Mouse (Mus musculus): ENCODE data around the gene Rps21.

Gene Rps21

GRCm38 (mm10) chr2:180257001-180257521 is at the start of gene Rps21:
Gene Rps21, plus strand, starts transcription at chr2:180257377.
- peak; percentile 96 for DNase-seq (ENCODE audit: low spot score)

GRCm38 (mm10) chr2:180207840-180208239 is 49.3 kb upstream of the Rps21 start:
- no peak for DNase-seq (ENCODE audit: low spot score)

DNA sequence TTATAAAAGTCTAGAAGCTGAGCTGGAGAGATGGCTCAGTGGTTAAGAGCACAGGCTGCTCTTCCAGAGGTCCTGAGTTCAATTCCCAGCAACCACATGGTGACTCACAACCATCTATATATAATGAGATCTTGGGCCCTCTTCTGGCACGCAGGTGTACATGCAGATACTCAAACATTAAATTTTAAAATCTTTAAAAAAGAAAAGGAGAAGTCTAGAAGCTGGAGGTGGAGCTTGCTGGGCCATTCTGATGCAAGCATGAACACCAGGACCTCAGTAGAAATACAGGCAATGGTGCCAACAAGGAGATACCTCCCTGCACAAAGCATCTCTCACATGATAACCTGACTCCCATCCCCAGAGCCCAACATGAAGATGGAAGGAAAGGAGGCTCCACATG is 48.2 kb upstream of the Rps21 start:
- no peak for DNase-seq (ENCODE audit: low spot score)

DNA sequence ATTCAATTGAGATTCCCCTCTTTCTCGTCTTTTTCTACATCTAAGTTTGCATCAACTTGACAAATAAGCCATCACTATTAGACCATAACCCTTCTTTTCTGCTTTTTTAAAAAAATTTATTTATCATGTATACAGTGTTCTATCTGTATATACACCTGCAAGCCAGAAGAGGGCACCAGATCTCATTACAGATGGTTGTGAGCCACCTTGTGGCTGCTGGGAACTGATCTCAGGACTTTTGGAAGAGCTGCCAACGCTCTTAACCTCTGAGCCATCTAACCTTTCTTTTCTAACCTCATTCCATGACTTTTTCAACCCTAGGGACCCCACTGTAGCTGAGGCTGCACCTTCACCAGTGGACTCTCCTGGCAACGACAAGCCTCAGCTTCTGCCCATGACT is 44.9 kb upstream of the Rps21 start:
- DNase-seq (ENCODE audit: low spot score), result no peak

- DNase-seq (ENCODE audit: low spot score), result no peak
Measured at GRCm38 (mm10) chr2:180214352-180214978, 42.7 kb upstream of the Rps21 start.

DNA sequence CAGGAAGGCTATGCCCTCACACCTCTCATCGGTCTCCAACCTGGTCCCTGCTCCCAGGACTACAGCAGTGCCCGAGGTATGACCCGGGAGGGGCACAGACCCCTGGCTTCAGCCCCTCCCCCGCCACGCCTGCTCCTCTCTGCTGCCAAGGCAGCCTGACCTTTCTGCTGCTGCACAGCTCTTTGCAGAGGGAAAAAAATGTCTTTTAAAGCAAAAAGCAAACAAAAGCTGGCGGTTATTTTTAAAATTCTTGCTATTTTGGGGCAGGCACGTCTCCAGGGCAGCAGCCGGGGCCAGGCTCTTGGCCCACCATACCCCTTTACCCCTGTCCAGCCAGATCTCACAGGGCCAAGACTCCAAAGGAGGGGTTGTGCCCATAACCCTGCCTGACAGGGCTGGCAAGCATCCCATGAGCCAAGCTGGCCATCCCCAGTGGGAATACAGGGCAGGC is 42.1 kb upstream of the Rps21 start:
- no peak for DNase-seq (ENCODE audit: low spot score)

GRCm38 (mm10) chr2:180215951-180216350 is 41.2 kb upstream of the Rps21 start:
- no peak for DNase-seq (ENCODE audit: low spot score)

- DNase-seq (ENCODE audit: low spot score), result no peak
Measured at GRCm38 (mm10) chr2:180216921-180217320, 40.3 kb upstream of the Rps21 start.

GRCm38 (mm10) chr2:180217587-180217986 is 39.6 kb upstream of the Rps21 start:
- DNase-seq (ENCODE audit: low spot score), result no peak

- DNase-seq (ENCODE audit: low spot score), result no peak
Measured at GRCm38 (mm10) chr2:180218241-180218640, 38.9 kb upstream of the Rps21 start.

GRCm38 (mm10) chr2:180218677-180219076 is 38.5 kb upstream of the Rps21 start:
- no peak for DNase-seq (ENCODE audit: low spot score)

DNA sequence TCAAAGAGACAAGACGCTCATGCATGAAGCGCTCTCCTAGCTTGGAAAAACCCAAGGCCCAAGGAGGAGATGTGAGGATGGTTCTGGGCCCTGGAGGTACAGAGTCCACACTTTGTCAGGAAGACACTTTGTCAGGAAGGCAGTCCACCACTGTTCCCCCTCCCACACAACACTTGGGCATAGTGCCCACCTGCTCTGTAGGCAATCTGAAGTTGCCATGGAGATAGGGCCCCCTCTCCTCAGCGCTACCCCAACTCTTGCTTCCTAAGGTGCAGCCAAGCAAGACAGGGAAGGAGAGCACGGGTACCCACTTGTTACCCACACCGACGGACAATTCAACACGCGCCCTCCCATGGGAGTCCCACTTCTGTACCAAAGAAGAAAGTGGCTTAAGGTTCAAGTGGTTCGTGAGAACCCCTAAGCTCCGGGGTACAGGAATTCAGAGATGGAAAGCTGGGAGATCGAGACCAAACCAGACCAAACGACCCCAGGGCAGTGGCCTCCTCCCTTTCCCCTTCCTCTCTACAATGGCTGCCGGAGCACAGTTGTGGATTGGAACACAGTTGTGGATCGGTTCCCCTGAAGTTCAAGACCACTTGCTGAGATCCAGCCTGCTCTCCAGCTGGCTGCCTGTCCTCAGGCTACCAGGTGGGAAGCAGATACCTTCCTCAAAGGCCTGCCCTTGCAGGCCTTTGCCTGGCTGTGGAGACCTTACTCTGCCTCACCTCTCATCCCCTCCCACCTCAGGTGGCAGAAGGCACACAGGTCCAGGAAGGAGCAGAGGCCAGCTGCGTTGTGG is 37.8 kb upstream of the Rps21 start:
- DNase-seq (ENCODE audit: low spot score), result no peak

DNA sequence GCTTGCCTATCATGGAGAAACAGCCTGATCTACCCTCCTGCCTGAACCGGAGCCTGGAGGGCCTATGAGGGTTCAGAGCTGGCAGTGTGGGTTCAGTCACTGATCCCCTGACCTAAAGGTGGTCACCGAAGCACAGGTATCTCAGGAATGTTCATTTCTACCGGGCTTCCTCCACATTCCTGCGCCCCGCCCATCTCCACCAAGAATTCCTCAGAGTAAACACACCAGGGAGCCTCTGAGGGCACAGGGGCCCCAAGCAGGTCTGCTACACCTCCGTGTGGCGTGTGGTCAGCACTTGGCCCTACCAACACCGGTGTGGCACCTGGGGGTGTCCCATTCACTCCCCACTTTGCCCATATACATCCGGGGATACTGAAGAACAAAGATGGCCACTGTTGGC is 37.0 kb upstream of the Rps21 start:
- DNase-seq (ENCODE audit: low spot score), result no peak

- no peak for DNase-seq (ENCODE audit: low spot score)
Measured at GRCm38 (mm10) chr2:180221051-180221450, 36.1 kb upstream of the Rps21 start.

- DNase-seq (ENCODE audit: low spot score), result no peak
Measured at GRCm38 (mm10) chr2:180222250-180222649, 34.9 kb upstream of the Rps21 start.

GRCm38 (mm10) chr2:180224647-180225043 is 32.5 kb upstream of the Rps21 start:
- no peak for DNase-seq (ENCODE audit: low spot score)

DNA sequence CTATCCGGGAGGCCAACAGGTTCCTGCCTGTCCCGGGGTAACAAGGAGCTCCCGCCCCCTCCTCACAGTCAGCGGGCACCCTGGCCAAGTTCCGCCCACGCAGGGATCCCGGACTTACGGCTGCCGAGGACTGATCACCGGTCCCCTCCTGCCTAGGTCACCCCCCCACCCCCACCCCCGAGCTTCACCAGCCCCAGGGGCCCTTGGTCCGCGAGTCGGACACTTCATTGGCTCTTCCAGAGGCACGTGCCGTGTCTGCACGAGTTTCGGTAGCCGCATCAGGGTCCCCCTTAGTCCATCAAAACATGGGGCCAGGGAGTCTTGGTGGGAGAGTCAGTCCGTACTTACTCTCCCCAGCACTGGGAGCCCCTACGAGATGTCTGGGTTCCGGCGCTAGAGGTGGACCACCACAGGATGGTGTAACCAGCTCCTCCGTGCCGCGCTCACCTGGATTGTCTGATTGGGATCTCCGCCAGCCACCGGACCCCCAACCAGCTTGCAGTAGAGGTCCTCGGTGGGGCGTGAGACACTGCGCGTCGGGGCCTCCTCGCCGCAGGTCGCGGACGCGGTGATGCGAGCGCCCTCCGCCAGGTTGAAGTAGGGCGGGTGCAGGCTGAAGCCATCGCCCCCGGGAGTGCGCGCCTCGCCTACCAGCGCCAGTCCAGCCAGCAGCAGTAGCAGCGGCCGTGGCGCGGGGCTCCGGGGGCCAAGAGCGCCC is 32.0 kb upstream of the Rps21 start:
- no peak for DNase-seq (ENCODE audit: low spot score)

DNA sequence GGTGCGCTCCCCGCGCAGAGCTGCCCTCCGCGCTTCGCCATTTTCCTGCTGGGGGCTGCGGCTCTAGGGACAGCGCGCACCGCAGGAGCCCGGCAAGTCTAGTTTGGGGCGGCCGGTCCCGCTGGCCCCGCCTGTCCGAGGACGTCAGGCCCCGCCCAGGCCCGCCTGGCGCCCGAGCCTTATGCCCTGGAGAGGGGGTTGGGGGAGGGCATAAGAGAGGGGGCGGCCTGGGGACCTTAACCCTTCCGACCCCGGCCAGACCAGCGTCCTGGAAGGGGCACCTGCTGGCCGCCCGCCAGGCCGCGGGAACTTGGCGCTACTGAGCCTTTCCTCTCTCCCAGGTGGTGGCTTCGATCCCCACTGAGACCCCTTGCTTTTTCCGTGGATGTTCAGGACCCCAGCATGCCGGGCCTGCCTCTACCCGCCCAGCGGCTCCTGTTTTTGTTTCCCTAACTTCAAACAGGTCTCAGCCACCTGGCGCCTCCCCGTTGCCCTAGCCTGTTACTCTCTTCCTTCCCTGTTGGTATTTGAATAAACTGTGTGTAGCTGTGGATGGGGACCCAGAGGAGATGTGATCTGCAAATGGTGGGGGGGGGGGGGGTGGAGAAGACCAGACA is 31.3 kb upstream of the Rps21 start, which contains the start of gene Lama5:
TSS of gene Lama5 (minus strand) at position 98 of the 617 bp plus-strand sequence.
- no peak for DNase-seq (ENCODE audit: low spot score)

DNA sequence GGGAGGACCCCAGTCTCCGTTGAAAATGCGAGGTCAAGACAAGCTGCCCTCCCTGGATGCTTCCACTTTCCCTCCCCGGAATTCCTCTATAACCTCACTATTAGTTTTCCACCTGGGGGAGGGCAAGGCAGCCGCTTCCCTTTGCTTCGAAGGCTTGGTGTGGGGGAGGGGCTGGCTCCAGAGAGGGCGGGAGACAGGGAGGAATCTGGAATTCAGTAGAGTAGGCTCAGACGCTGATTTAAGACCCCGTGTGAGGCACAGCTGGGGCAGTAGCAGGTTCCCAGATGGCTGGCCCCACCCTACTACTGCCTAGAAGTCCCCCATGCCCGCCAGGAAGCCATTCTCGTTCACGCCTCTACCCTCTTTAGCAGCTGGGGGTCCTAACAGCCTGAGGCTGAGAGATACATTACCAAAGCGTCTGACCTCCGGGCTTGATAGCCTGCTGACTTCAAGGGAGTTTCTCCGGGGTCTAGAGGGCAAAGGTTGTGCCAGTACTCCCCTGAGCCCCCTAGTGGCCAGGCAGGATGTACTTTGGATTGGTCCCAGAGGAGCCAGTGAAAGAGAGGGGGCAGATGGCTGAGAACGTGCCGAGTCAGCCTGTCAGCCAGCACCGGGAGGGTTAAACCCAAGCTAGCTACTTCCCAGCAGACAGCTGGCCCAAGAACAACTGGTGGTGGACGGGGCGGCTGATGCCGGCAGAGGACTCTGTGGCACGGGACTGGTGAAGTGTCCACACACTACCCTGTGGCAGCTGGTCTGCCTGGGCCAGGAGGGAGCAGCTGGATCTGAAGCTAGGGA is 29.7 kb upstream of the Rps21 start:
- peak; percentile 7 for DNase-seq (ENCODE audit: low spot score)

DNA sequence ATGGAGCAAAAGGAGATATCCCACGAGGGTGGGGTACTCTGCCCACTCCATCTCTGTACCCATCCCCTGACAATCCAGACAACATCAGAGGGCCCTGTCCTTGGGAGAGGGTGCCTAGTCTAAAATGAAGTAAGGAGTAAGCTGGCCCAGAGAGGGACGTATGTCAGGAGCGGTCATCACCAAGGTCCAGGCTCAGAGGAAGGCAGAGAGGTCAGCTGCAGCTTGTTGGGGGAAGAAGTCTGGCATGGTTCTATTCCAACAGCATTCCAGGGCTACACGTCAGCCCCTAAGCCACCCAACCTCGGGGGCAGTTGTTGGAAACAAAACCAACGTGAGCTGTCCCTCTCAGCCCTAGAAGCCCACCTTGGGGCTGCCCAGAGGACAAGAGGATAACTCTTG is 29.1 kb upstream of the Rps21 start:
- DNase-seq (ENCODE audit: low spot score), result no peak

DNA sequence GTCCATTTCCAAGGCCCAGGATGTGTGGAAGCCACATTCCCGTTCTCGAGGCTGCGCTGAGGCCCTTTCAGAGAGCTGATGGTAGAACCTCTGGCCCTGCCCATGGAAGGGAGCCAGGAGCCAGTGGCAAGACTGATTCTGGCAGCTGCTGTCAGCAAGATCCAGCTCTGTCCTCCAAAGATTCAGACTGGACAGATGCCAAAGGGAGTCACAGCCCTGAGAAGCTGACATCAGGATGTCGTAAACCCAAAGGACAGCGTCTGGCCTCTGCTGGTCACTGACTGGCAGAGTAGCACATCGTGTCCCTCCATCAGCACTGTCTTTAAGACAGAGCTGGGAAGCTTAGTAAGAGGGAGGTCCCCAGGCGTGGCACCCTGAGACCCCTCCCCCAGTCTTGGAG is 28.6 kb upstream of the Rps21 start:
- no peak for DNase-seq (ENCODE audit: low spot score)

Data from T-cell, adult 2 months (primary cell).